Mouse (Mus musculus) adrenal gland, postnatal 10 days (tissue): ENCODE measurements at regions not wholly inside any gene's neighbourhood (a gene's known extent, or its start where the extent isn't known, plus 50 kb on each side); places are given as distances from the start of the nearest gene placed in this dataset.
A peak's percentile ranks its signal among the peaks of the same experiment; 100 is the strongest.
"Not testable (repeated sequence)": the region's sequence is repeated elsewhere in the genome, so short reads cannot be mapped to it uniquely, and the experiment has no call there.

Source experiments
- DNase-seq: peaks from one replicate; pipeline ENCODE4 v3.0.0; 2021; ENCODE audit warnings: mixed read lengths

- DNase-seq: no peak
Observed at GRCm38 (mm10) chr17:84844950-84845349, 54.4 kb upstream of the Lrpprc start.

GRCm38 (mm10) chr17:84846141-84846540 is 55.6 kb upstream of the Lrpprc start:
- DNase-seq: no peak

GRCm38 (mm10) chr17:84848385-84849030 is 57.9 kb upstream of the Lrpprc start:
- DNase-seq: no peak

GRCm38 (mm10) chr17:84849031-84849405 is 58.4 kb upstream of the Lrpprc start:
- DNase-seq: no peak

GRCm38 (mm10) chr17:84850464-84850863 is 59.9 kb upstream of the Lrpprc start:
- no peak for DNase-seq

GRCm38 (mm10) chr17:84850893-84851292 is 60.3 kb upstream of the Lrpprc start:
- DNase-seq: no peak

- peak; percentile 46 for DNase-seq
Observed at GRCm38 (mm10) chr17:84856971-84857370, 66.4 kb upstream of the Lrpprc start.

GRCm38 (mm10) chr17:84858830-84859229 is 68.2 kb upstream of the Lrpprc start:
- no peak for DNase-seq

- DNase-seq: no peak
Observed at GRCm38 (mm10) chr17:84859916-84860315, 69.3 kb upstream of the Lrpprc start.

- DNase-seq: no peak
Observed at GRCm38 (mm10) chr17:84860835-84861234, 70.2 kb upstream of the Lrpprc start.

- not testable (repeated sequence) for DNase-seq
Observed at GRCm38 (mm10) chr17:84864231-84864630, 73.6 kb upstream of the Lrpprc start.

GRCm38 (mm10) chr17:84865158-84865557 is 74.6 kb upstream of the Lrpprc start:
- DNase-seq: peak; percentile 69

GRCm38 (mm10) chr17:84865566-84865965 is 75.0 kb upstream of the Lrpprc start:
- no peak for DNase-seq

GRCm38 (mm10) chr17:84869074-84869722 is 78.6 kb upstream of the Lrpprc start:
- DNase-seq: no peak

GRCm38 (mm10) chr17:84873554-84873953 is 83.0 kb upstream of the Lrpprc start:
- peak; percentile 44 for DNase-seq

- DNase-seq: peak; percentile 47
Observed at GRCm38 (mm10) chr17:84874494-84874893, 82.0 kb upstream of the Ppm1b start.

- DNase-seq: no peak
Observed at GRCm38 (mm10) chr17:84875031-84875430, 81.5 kb upstream of the Ppm1b start.

- no peak for DNase-seq
Observed at GRCm38 (mm10) chr17:84876037-84876436, 80.5 kb upstream of the Ppm1b start.

GRCm38 (mm10) chr17:84877176-84877863 is 79.2 kb upstream of the Ppm1b start:
- peak; percentile 51 for DNase-seq

- peak; percentile 85 for DNase-seq
Observed at GRCm38 (mm10) chr17:84877864-84878224, 78.7 kb upstream of the Ppm1b start.

- no peak for DNase-seq
Observed at GRCm38 (mm10) chr17:84878316-84878715, 78.2 kb upstream of the Ppm1b start.

- DNase-seq: peak; percentile 27
Observed at GRCm38 (mm10) chr17:84879146-84879545, 77.4 kb upstream of the Ppm1b start.

- DNase-seq: no peak
Observed at GRCm38 (mm10) chr17:84880946-84881345, 75.6 kb upstream of the Ppm1b start.

- no peak for DNase-seq
Observed at GRCm38 (mm10) chr17:84888525-84888924, 68.0 kb upstream of the Ppm1b start.
